Mouse (Mus musculus): Measurements from ENCODE around the gene Mif. TPM values are rescaled to one million over a fixed set of nuclear protein-coding genes. Genes with fewer than 3 reads are reported as not detected.
"Not testable (repeated sequence)": the region's sequence is repeated elsewhere in the genome, so short reads cannot be mapped to it uniquely, and the experiment has no call there.

Mif gene
- polyA plus RNA-seq (2015; fragmentation: Nextera tagmentation; extraction: Ambion mirVana), result 1,368 and 1,597 TPM in 2 replicates

GRCm38 (mm10) chr10:75859786-75860470, at the start of gene Mif:
Mif (minus strand) TSS chr10:75860240.
- DNase-seq (ENCODE audit: low spot score), result peak; percentile 93

- DNase-seq (ENCODE audit: low spot score), result no peak
Measured at GRCm38 (mm10) chr10:75906882-75907281, 46.8 kb upstream of the Mif start.

- DNase-seq (ENCODE audit: low spot score), result no peak
Measured at GRCm38 (mm10) chr10:75904391-75904790, 44.4 kb upstream of the Mif start.

GRCm38 (mm10) chr10:75898846-75899245, 38.8 kb upstream of the Mif start:
- DNase-seq (ENCODE audit: low spot score), result no peak

- DNase-seq (ENCODE audit: low spot score), result no peak
Measured at GRCm38 (mm10) chr10:75898039-75898564, 38.1 kb upstream of the Mif start.

- peak; percentile 28 for DNase-seq (ENCODE audit: low spot score)
Measured at GRCm38 (mm10) chr10:75897373-75897772, 37.3 kb upstream of the Mif start.

DNA sequence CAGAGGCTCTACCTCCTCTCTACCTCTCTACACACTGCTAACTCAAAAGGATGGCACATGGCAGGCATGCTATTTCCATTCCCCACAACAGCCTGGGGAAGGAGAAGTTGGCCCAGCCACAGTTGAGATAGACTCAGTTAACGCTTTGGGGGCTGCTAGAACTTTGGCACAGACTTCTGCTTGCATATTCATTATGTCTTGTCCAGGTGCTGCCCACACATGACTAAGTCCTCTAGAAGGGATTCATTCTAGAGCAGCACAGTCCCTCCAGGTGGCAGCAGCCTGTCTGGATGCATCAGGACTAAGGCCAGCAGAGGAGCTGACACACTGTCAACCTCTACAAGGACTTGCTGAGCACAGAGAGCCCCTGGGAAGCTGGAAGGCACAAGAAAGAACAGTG, 36.2 kb upstream of the Mif start:
- DNase-seq (ENCODE audit: low spot score), result no peak

DNA sequence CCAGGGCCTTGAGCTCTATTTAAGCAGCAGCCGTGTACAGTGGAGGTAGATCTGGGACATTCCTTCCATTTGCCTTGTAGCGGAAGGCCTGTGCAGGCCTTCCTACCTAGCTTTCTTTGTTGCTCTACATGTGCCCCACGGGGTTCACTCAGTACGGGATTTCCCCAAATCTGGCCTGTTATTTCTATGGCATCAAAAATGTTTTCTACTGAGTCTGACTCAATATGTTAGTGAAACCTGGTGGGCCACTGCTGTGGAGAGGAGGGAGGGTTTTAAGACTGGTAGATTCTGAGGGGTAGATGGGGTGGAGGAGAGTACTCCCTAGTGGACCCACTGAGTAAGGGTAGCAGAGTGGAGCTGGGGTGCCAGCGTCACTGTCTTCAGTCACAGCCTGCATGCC, 35.7 kb upstream of the Mif start:
- DNase-seq (ENCODE audit: low spot score), result no peak

DNA sequence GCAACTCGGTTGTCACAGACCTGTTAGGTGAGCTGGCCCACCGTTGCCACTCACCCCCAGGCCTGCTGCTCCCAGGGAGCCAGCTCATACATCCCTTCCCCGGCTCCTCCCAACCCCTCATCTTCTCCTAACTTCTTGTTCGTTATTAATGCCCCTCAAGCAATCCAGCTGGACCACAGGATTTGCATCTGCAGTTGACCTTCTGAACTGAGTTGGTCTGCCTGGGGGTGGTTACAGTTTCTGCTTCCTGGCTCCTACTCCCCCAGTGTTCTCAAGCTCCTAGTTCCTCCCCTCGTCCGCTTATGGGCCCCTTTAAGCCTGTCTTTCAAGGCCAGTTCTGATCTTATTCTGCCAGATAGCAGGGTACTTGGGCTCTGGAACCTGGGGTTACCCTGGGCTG, 34.6 kb upstream of the Mif start:
- no peak for DNase-seq (ENCODE audit: low spot score)

GRCm38 (mm10) chr10:75893089-75893750, 33.2 kb upstream of the Mif start, which contains the start of gene Derl3:
Derl3 (plus strand) TSS chr10:75893413.
- DNase-seq (ENCODE audit: low spot score), result peak; percentile 96

DNA sequence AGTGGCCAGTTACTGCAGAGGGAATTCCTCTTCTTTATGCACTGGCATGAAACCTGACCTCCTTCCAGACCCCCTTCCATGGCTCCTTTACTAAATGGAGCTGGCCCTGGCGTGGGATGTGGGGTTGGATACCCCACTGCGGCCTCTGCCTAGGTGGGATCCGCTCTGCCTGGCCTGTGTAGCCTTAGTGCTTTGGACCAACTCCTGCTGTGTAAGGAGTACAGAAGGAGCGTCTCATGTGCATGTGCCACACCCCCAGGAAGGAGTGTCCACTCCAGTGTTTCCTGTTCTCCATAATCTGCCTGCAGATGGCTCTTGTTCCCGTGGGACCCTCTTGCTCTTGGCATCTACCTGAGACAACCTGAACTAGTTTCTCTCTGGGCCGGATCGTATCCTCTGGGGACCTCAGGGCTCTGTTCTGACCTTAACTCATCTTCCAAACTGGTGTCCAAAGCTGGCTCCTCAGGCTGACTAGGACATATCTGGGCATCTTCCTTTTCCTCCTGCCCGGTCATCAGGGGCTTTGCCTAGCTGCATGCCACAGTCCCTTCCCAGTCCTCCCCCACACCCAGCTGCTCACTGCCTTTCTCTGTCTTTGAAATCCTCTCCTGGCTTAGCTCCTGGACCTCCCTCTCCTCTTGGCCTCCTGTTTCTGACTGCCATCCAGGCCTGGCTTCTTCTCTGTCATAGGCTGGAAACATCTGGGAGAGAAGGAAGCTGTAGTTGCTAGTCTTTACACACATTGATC, 29.5 kb upstream of the Mif start:
- no peak for DNase-seq (ENCODE audit: low spot score)

DNA sequence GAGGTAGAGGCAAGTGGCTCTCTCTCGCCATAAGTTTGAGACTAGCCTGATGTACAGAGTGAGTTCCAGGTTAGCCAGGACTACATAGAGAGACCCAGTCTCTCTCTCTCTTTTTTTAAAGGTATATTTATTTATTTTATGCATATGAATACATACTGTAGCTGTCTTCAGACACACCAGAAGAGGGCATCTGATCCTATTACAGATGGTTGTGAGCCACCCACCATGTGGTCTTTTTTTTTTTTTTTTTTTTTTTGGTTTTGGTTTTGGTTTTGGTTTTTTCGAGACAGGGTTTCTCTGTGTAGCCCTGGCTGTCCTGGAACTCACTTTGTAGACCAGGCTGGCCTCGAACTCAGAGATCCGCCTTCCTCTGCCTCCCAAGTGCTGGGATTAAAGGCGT, 27.5 kb upstream of the Mif start:
- DNase-seq (ENCODE audit: low spot score), result not testable (repeated sequence)

DNA sequence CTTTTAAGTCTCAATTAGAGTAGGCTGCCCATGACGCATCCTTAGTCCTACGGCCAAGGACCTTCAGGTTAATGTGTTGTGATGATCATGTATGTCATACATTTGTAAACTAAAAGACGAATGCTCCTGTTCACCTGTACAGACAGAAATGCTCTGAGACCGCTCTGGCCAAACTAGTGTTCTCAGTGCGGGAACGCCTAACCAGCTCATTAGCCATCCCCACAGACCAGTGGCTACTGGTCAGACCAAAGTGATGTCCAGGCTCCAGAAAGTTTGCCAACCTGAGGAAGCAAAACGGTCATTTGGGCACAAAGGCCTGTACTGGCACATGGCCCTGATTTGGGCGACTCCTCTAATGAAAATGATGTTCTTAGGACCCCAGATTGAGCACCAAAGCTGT, 24.7 kb upstream of the Mif start:
- DNase-seq (ENCODE audit: low spot score), result no peak

- DNase-seq (ENCODE audit: low spot score), result peak; percentile 67
Measured at GRCm38 (mm10) chr10:75883232-75883552, 23.2 kb upstream of the Mif start.

GRCm38 (mm10) chr10:75882433-75883231, 22.6 kb upstream of the Mif start:
- no peak for DNase-seq (ENCODE audit: low spot score)

DNA sequence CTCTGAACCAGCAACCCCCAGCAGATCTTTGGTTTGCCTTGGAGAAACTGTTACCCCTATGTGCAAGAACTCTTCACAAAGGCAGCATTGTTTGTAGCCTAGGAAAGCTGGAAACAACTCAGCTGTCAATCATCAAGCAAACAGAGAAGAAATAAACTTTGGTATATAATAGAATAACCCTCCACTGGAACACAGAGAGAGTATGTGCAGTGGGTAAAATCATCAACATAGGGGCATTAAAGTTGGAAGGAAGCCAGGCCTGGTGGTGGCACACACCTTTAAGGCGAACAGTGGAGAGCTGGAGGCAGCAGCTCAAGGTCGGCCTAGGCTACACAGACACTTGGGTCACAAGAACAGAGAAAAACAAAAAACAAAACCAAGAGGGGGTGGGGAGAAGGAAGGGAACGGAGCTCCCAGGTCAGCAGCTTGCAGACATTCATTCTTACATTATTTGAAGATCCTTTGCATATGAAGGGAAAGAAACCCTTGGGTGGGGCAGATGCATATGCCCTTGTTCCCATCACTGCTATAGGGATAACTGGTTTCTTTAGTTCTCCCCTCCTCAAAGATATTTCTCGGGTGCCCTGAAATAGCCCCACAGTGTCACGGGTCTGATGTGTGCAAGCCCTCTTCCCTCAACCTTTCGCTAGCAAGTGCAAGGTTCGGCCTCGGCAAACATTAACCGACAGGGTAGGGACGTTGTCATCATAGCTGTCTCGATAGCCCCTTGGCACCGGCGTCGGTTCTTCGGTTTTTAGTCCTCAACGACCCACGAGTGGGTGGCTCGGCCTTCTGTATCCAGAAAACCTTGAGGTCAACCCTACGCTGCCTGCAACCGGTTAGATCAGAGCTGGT, 21.8 kb upstream of the Mif start:
- DNase-seq (ENCODE audit: low spot score), result no peak

DNA sequence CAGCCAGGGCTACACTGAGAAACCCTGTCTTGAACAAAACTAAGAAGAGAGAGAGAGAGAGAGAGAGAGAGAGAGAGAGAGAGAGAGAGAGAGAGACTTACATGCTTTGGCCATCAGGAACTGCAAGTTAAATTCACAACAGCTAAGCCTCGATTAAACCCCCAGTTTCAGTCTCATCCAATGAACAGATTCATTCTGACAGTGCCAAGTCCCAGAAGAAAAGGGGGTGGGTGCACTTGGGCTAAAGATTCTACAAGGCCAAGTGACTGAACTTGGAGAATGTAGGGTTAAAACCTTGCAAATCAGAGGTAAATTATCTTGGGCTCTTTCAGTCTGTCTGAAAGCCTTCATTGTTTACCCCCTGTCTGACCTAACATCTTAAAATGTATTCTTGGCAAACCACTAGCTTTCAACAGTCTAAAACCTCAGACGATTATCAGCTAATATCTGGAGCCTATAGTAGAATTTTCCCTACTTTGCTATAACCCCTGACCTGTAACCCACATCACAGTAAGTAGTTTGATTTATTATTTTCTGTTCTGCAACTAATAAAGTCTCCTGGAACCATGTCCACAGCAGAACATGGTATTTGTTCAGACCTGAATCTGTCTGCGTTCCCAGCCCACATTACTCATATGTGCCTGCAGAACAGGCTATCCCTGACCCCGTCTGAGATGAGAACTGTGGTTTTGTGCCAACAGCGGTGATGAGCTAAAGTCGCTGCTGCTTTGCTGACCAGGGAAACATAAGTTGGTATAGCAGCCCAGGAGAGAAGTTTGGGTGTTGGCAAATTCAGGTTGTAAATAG, 20.9 kb upstream of the Mif start:
- no peak for DNase-seq (ENCODE audit: low spot score)

- DNase-seq (ENCODE audit: low spot score), result no peak
Measured at GRCm38 (mm10) chr10:75880351-75880750, 20.3 kb upstream of the Mif start.

DNA sequence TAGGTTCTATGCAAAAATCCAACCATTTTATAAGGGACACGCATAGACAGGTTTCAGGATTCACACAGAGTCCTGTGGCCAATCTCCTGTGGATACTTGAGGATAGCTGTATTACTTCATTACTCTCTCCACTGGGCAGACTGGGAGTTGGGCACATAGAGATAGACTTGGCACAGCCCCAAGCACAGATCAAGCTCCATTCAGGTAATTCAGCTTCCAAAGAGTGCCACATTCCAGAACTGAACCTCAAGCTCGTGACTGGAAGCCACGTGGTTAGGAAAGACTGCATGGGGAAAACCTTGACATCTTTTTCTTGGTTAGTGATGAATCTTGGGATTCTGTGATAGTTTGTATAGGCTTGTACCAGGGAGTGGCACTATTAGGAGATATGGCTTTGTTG, 18.8 kb upstream of the Mif start:
- DNase-seq (ENCODE audit: low spot score), result no peak

All from thymus, postnatal 0 days (tissue).